Mouse (Mus musculus) frontal cortex, adult 2 months (tissue): Measurements from ENCODE around the gene Sh2d1b1. TPM values are rescaled to one million over a fixed set of nuclear protein-coding genes. Genes with fewer than 3 reads are reported as not detected.
"Not testable (repeated sequence)": the region's sequence is repeated elsewhere in the genome, so short reads cannot be mapped to it uniquely, and the experiment has no call there.

Experiments
- DNase-seq, 2 experiments: peaks; one replicate each; pipeline ENCODE4 v3.0.0; 2022; ENCODE audit warnings: low spot score in 1 of 2; ENCODE audit errors: extremely low spot score in 1 of 2
- polyA plus RNA-seq: library from polyadenylated mRNA; depleted of rRNA; stranded (reverse); fragments of >200 nt; gene quantifications from 2 replicates; pipeline ENCODE4 v1.2.3, GENCODE M21; 2012; rRNA removed

The Sh2d1b1 gene
- 0.06 TPM in 1 of 2 replicates, not detected in the other for polyA plus RNA-seq

DNA sequence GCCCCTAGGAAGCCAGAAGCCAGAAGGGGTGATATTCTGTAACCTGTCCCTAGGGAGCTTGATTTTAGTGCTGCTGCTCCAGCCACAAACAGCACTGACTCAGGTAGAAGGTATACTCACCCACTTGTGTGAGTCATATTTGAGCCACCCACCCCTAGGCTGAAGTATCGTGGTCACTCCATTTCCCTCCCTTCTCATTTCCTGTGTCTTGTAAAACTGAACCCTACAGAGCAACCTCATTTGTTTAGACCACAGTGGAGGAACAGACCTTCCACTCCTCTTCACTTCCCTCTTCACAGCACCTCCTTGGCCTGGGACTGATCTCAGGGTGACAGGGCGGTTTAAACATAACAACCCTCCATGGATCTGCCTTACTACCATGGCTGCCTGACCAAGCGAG lies at the start of gene Sh2d1b1:
TSS of gene Sh2d1b1 (plus strand) at position 305 of the 400 bp plus-strand sequence.
- DNase-seq, result no peak

DNA sequence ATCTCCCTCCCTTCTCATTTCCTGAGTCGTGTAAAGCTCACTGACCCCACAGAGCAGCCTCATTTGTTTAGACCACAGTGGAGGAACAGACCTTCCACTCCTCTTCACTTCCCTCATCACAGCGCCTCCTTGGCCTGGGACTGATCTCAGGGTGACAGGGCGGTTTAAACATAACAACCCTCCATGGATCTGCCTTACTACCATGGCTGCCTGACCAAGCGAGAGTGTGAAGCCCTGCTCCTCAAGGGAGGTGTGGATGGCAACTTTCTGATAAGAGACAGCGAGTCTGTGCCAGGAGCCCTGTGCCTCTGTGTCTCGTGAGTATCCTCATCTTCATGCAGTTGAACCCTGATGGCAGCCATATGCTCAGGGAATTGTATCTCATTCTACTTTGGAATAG lies 44.4 kb upstream of the Sh2d1b1 start, which contains the start of gene Sh2d1b2:
TSS of gene Sh2d1b2 (plus strand) at position 62 of the 400 bp plus-strand sequence.
- DNase-seq, result not testable (repeated sequence)

DNA sequence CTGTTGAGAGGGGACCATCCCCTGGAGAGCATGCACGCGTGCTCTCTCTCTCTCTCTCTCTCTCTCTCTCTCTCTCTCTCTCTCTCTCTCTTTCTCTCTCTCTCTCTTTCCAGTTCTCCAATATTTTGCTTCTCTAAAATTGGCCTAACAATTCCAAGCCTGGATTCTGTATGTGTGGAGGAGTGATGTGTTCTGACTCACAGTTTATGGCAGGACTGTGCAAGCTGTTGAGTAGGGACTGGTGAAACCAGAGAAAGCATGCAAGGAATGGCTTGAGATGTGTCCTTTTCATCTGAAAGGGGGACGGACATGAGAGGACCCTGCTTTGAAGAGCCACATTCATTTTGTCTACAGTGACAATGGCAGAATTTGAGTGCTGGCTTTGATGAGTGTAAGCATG lies 32.1 kb upstream of the Sh2d1b1 start:
- DNase-seq, result peak in 1 of 2 experiments; percentile 44

DNA sequence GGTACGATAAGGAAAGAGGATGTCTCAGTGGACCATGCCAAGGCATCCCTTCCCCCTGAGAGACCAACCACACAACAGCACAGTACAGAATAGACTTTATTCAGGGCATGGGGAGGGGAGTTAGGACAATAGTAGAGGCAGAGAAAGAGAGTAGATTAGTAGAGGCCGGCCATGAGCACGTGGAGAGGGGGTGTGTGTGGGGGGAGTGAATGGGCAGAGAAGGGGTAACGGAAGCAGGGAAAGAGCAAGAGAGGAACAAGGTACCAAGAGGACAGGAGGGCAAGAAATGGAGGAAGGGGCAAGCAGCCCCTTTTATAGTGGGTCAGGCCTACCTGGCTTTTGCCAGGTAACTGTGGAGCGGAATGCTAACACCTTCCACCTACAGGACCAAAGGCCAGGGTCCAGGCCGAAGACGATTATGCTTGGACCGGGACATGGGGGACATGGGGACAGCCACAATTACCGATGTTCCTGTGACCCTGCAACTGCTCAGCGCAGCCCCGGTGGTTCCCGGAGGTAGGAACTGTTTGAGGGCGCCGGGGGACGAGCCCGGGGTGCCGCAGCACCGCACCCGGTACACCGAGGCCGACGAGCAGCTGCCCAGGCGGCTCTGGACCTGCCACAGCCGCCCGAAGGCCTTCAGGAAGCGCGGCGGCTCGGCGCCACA lies 22.1 kb upstream of the Sh2d1b1 start:
- no peak for DNase-seq

DNA sequence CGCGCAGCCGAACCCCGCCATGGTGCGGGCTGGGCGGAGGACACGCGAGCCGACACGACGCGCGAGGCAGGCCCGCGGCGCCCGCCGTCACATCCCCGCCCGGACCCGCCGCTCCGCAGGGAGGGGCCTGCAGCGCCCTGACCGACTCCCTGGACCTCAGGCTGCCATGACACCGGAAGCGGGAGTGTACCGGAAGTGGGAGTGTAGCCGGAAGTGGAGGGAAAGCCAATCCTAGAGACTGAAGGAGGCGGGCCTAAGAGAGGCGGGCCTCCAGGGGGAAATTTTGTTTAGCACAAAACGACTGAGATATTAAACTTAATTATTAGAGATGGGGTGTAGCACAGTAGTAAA lies 21.6 kb upstream of the Sh2d1b1 start:
- DNase-seq, result peak; percentile 81 to 91

DNA sequence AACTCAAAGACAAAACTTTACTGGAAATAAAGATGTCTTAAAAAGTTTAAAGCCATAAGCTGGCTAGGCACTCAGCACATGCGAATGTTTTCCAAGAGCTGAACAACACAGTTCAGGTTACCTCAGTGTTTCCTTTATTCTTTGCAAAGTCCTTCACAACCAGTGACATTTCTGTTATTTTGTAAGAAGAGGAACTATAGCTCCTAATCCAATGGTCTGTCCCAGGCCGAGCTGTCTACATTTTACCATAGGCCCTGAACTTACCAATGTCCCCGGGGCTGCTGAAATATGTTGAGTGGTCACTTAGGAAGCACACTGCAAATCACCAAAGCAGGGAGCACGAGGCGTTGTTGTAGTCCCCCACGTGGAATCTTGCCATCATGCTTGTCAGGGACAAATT lies 6.8 kb upstream of the Sh2d1b1 start:
- no peak for DNase-seq

DNA sequence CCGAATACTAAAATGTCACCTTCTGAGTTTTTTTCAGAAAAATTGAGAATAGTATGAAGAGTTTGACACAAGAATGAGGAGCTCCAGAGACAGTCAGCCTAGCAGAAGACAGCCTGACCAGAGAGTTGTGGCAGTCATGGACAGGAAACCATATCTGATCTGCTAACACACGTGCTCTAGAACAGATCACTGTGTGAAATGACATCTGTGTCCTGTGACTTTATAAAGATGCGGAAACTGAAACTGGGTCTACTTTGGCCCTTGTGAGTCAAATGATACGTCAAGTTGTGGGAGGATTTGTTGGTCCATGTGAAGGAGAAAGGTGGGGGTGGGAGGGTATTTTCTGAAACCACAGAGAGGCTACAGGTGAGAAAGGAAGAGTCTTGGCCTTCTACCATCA lies 6.4 kb upstream of the Sh2d1b1 start:
- no peak for DNase-seq

DNA sequence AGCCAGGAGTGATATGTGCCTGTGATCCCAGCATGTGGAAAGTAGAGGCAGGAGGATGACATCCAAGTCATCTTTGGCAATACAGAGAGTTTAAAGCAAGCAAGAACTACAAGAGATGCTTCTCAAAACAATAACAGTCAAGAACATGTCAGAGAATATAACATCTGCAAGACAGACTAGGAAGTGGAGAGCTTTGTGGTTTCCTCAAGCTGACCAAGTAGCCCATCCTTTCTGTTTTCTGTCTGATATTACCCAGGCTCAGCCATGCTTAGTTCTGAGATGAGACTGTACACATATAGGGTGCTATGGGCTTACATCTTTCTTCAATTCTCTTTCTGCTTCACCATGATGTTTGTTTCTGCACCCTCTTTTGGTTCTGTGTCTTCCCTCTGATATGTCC lies 3.9 kb upstream of the Sh2d1b1 start:
- no peak for DNase-seq

DNA sequence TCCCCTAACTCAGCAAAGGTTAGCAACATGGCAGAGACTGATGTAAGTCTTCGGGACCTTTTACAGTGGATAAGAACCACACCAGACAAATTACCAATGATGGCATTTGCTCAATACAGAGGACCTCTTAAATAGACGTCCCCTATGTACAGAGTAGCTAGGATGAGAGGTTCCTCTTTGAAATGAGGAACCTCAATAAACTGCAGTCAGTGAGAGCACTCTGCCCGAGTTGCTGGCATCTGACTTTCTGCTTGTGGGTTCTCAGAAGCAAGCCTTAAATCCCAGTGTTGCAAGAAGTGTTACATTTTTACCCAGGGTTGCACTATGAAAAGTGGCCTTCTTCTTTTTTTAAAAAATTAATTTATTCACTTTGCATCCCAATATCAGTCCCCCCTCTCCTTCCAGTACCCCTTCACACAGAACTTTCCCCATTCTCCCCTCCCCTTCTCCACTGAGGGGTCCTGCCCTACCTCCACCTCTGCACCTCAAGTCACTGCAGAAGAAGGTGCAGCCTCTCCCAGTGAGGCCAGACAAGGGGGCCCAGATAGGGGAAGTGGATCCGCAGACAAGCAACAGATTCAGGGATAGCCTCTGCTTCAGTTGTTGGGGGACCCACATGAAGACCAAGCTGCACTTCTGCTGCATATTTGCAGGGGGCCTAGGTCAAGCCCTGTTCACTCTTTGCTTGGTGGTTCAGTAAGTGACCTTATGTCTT lies 5.5 kb downstream of the Sh2d1b1 start:
- DNase-seq, result no peak

DNA sequence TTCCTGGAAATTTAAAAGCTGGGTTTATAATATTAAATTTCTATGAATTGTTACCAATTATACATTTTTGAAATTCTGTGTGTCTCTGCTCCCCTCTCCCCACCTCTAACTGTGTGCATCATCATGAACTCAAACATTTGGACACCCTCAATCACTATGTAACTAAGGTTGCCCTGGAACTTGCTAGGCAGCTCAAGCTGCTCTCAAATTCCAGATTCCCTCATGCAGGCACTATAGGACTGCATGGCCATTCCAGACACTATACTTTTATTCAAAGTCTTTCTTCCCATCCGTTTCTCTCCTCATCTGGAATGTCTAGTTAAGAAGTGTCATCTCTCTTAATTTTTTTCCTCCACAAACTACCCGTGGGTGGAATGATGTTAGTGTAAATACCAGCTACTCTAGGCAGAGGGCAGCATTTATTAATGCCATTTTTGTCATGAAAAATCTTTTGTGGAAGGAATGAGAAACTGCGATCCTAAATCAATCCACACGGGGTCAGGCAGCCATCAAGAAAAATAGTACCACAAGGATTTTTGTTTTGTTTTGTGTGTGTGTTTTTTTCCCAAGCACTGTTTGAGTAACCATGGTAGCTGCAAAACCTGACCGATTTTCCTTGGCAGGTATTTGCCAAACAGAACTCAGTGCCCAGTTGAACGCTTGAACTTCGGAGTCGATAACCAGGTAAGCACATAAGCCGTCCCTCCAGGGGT lies 15.3 kb downstream of the Sh2d1b1 start:
- DNase-seq, result peak; percentile 28 to 85

DNA sequence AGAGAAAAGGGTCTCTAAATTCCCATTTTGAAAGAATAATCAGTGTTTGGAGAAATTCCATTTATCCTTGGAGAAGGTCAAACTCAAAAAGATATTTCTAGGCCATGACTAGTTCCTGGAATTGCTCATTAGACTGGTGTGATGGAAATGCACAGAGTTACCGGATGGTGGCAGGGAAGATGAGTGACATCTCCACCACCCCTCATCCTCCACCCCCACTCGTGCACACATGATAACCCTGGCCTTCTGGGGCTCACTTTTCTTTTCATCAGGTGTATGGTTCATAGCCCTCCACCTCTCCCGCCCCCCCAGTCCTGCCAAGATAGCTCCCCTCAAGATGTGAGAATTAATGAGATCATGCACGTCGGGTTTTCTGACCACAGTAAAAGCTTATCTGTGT lies 16.1 kb downstream of the Sh2d1b1 start:
- DNase-seq, result no peak

DNA sequence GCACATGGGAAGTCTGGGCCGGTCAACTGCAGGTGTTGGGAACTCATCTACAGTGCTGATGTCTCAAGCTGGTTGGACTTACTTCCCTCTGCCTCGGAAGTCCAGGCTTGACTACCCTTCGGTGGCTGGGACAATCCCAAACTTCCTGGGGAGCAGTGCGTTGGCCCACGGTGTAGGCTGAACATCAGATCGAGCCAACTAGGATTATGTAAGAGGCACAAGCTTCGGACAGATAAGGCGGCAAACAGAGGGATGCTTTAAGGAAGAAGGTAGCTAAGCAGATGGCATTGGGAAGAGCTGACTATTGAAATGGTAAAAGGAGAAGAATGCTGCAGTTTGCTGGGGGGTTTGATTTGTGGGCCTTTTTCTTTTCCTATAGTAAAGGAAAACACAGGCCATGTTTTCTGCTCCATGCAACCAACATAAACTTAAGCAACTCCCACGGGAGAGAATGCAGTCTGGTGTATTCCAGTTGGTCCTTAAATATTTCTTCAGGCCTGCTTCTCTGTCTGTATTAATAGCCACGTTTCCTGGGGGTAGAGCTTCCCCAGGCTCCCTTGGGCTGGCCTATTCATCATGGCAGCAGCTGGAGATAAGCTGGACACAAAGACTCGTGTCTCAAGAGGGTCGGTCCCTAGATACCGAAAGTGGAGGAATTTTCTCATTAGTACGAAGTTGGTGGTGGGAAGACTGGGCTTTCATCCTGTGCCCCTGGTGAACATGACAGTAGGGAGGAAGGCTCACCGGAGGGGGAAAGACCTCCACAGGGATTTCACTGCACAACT lies 17.9 kb downstream of the Sh2d1b1 start:
- DNase-seq, result peak in 1 of 2 experiments; percentile 54

DNA sequence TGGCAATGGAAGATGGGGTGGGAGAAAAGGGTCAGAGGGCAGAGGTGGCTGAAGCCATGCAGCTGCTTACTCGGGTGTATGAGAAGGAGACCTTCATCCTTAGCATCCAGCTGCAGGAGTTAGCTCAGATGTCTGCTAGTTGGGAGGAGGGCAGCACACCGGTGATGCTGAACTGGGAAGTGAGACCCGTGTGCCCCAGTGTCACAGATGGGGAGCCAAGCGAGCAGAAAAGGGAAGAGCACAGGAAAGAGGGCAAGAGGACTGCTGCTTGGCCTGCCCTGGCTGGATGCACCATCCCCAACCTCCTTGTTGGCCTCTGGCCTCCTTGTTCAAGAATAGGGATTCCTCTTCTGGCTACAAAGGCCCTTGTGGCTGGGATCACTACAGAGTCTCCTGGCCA lies 22.4 kb downstream of the Sh2d1b1 start:
- no peak for DNase-seq

DNA sequence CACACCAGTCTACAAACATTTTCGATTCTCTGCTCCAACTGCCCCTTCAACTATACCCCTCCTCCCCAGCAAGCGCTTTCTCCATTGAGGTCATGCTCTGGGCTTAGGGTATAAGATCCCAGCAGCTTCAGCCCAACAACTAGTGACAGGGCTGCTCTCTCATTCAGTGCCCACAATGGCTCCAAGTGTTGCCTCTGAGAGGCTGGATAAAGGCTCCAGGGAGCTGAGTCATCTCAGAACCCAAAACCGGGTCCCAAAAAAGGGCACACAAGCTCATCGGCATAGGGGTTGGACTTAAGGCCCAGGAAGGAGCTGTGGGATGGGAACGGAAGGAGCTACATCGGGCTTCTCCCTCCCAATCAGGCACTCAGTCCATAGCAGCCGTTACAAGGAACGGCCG lies 24.6 kb downstream of the Sh2d1b1 start:
- DNase-seq, result no peak

DNA sequence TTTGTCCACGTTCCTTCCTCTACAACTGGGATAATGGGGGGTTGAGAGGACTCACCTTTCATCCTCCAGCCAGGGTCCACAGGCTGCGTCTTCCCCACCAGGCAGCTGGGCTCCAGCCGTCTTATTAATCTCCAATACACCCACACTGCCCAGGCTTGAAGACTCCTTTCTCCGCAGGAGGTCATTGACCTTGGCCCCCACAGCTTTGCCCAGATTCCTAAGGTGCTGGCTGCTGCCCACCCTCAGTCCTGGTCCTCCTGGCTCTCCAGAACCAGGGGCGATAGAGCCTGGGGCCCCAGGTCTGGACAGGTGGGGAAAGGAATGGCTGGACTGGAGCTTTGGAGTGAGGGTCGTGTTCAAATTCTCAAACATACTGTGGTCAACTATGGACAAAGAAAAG lies 25.3 kb downstream of the Sh2d1b1 start:
- DNase-seq, result no peak

DNA sequence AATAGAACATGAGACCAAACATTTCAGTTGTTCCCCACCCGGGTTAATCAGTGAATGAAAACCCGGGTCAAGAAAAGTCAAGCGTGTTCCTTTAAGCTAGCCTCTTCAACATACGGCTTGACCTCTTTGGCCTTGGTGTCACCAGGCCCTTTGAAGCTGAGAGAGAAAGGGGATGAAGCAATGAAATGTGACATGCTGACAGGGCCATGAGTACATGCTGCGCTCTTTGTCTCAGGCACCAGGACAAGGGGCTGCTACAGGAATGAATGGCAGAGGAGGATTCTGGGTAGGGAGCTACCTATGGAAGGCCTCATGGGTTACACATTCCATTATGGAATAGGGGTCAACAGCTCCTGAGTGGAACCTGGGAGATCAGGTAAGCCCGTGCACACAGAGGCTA lies 26.0 kb downstream of the Sh2d1b1 start:
- no peak for DNase-seq

DNA sequence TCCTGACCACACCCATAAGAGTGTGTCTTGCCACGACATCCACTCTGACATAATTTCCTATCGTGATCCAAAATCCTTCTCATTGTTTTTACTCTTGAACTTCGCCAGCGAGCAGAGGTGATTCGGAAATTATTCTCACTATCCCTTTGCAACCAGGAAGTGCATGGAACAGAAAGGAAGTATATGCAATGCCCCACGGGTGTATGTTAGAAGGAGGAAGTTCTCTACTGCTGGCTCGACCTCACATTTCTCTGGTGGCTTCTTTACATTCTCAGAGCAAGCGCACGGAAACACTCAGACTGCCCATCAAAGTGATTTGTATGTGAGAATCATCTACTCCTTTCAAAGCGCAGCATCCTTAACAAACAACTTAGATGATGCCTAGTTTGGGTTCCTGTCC lies 27.9 kb downstream of the Sh2d1b1 start:
- DNase-seq, result no peak

DNA sequence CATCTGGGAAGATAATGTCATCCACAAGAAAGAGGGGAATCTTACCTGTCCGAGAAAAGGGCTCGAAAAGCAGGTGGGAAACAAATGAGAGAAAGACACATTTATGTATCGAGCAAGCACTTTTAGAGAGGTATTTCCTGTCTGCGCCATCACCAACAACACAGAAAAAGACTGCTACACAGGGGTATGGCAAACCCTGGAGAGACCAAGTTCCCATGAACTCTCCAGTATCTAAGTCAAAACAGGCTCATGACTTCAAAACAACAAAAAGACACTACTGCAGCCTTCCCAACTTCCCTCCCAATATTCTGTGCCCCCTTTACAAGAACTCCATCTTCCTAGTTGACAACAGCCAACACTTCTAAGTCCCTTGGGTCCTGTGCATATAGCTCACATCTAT lies 29.1 kb downstream of the Sh2d1b1 start, which contains the start of gene Gm7694:
TSS of gene Gm7694 (minus strand) at position 101 of the 400 bp plus-strand sequence.
- no peak for DNase-seq

DNA sequence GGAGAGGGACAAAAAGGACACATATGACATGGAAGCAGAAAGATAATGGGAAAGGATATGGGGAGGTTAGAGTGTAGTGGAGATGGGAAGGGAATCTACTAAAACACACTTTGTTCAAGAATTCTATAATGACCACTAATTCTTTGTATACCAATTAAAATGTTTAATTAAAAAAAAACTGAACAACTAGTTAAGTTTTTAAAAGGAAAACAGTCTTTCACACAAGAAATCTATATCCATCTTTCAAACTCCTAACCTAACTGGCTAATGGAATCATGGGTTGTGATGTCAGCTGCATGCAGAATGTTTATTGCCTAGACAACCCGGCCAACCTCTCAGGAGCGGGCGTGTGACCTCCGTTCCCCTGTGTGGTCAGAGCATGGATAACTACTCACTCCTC lies 31.4 kb downstream of the Sh2d1b1 start, which contains the start of gene Spata46:
TSS of gene Spata46 (plus strand) at position 301 of the 400 bp plus-strand sequence.
- DNase-seq, result no peak

DNA sequence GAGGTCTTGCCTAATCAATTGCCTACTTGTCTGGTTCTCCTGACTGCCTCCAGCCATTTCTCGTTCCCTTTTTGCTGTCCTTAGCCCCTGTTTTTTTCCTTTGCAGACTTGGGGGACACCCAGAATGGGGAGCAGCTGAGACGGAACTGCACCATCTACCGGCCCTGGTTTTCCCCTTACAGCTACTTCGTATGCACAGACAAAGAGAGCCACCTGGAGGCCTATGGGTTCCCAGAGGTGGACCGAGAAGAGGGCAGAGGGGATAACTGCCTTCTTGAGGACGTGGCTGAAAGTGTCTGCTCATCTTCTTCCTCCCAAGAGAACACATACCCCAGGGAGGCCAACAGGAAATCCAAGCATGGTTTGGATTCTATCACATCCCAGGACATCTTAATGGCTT lies 34.3 kb downstream of the Sh2d1b1 start:
- no peak for DNase-seq

DNA sequence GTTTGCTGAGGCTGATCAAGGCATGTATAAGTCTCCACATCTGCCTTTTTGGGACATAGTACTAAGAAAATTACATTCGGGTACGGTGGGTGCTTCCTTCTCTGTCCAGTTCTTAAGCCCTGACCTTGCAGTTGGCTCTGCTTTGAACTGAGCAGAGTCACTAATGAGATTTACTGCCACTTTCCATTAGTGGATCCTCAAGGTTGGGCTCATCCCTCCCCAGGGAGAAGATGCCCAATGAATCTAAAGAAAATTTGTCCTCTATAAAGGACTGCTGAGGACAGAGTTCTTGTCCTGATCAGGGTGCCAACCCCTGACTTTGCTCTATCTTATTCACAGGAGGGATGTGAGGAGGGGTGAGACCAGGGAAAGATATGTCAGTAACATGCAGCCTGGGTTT lies 44.9 kb downstream of the Sh2d1b1 start:
- DNase-seq, result no peak
